Mouse (Mus musculus) myocyte (in vitro differentiated cells): ENCODE data around the gene Shc3.

Experiments used
- CEBPB ChIP-seq: IDR thresholded peaks from 2 replicates; pipeline ENCODE4 v1.6.1; 2011; ENCODE audit warnings: mild to moderate bottlenecking, moderate library complexity; ENCODE audit not compliant: poor library complexity, insufficient read depth, severe bottlenecking
- E2F4 ChIP-seq: IDR thresholded peaks from one replicate; pipeline ENCODE4 v1.6.1; 2011; ENCODE audit warnings: mild to moderate bottlenecking, control low read depth, moderate library complexity; ENCODE audit not compliant: insufficient read depth
- MAX ChIP-seq: IDR thresholded peaks from one replicate; pipeline ENCODE4 v1.6.1; 2011; ENCODE audit warnings: low read depth, mild to moderate bottlenecking, control low read depth
- MYOD1 ChIP-seq, 3 experiments: IDR thresholded peaks; one replicate each; pipeline ENCODE4 v1.6.1; 2011; ENCODE audit warnings: control low read depth in 2 of 3, low read depth in 2 of 3, mild to moderate bottlenecking in 2 of 3, moderate library complexity in 1 of 3; ENCODE audit not compliant: insufficient read length in 2 of 3, control insufficient read depth in 1 of 3
- POLR2A ChIP-seq: IDR thresholded peaks from one replicate; pipeline ENCODE4 v1.6.1; 2011; ENCODE audit warnings: low read depth, mild to moderate bottlenecking, control low read depth, moderate library complexity; ENCODE audit not compliant: insufficient read length
- POLR2AphosphoS2 ChIP-seq: IDR thresholded peaks from one replicate; pipeline ENCODE4 v1.6.1; 2011; ENCODE audit warnings: low read depth, control low read depth; ENCODE audit not compliant: insufficient read length
- TCF12 ChIP-seq: IDR thresholded peaks from one replicate; pipeline ENCODE4 v1.6.1; 2011; ENCODE audit warnings: mild to moderate bottlenecking, control low read depth; ENCODE audit not compliant: poor library complexity, insufficient read depth, severe bottlenecking
- TCF3 ChIP-seq: IDR thresholded peaks from one replicate; pipeline ENCODE4 v1.6.1; 2011; ENCODE audit warnings: low read depth, control low read depth; ENCODE audit not compliant: insufficient read length
- USF1 ChIP-seq: IDR thresholded peaks from one replicate; pipeline ENCODE4 v1.6.1; 2011; ENCODE audit warnings: low read depth, mild to moderate bottlenecking, control low read depth, moderate library complexity

- TF ChIP-seq POLR2A (no peak), E2F4 (no peak), MAX (no peak), MYOD1 (IDR thresholded peaks at IDR 0.05; ENCODE audit: control insufficient read depth in 1 of 3, insufficient read length in 2 of 3, low read depth in 2 of 3) (no peak), POLR2AphosphoS2 (no peak), USF1 (no peak), CEBPB (no peak), TCF12 (no peak), TCF3 (no peak)
Measured at GRCm38 (mm10) chr13:51523311-51523710, 45.9 kb downstream of the Shc3 start.
